ENCODE assay signal across 17 mouse cellular contexts in genomic region chr7:118219777-118220176, GRCm38 (mm10).
"Had no signal": no experiment of that assay in that cellular context is flagged by ENCODE, and none has a peak within 500 bp of the region (broad histone marks: within the 10 kb centered on the region; RNA-seq: fewer than 3 reads in every experiment).

No protein-coding gene starts in this region.

- H3K4me2 ChIP-seq: neural tube, embryonic 12.5 days; neural tube, embryonic 13.5 days; neural tube, embryonic 15.5 days; stomach, embryonic 15.5 days had no signal

- H3K9ac ChIP-seq: neural tube, embryonic 12.5 days; neural tube, embryonic 13.5 days; neural tube, embryonic 15.5 days; stomach, embryonic 15.5 days had no signal

- H3K4me1 ChIP-seq: neural tube, embryonic 12.5 days; neural tube, embryonic 13.5 days; stomach, embryonic 15.5 days had no signal

- H3K27me3 ChIP-seq: neural tube, embryonic 12.5 days; neural tube, embryonic 13.5 days; neural tube, embryonic 15.5 days; stomach, embryonic 15.5 days had no signal

- H3K36me3 ChIP-seq: neural tube, embryonic 12.5 days; neural tube, embryonic 13.5 days; neural tube, embryonic 15.5 days; stomach, embryonic 15.5 days had no signal

- H3K9me3 ChIP-seq: neural tube, embryonic 12.5 days; neural tube, embryonic 13.5 days; neural tube, embryonic 15.5 days; stomach, embryonic 15.5 days had no signal

- H3K4me3 ChIP-seq: neural tube, embryonic 12.5 days; neural tube, embryonic 13.5 days; neural tube, embryonic 15.5 days; stomach, embryonic 15.5 days had no signal

- H3K27ac ChIP-seq: neural tube, embryonic 12.5 days; neural tube, embryonic 13.5 days; neural tube, embryonic 15.5 days; stomach, embryonic 15.5 days; stomach, postnatal 0 days had no signal

- DNase-seq: retina, postnatal 1 day; right cerebral cortex, adult 18-20 months; right cerebral cortex, postnatal 14 days; right cerebral cortex, postnatal 25 days; right cerebral cortex, postnatal 4 days; spleen, adult 18-20 months; thymus, adult 18-20 months; thymus, adult 2 months; thymus, postnatal 14 days; thymus, postnatal 25 days; thymus, postnatal 36 days; thymus, postnatal 4 days had no signal
